Mouse (Mus musculus) thymus, adult 2 months (tissue): Measurements from ENCODE around the gene Sult2b1. TPM values are rescaled to one million over a fixed set of nuclear protein-coding genes. Genes with fewer than 3 reads are reported as not detected.

ENCODE experiments used
- DNase-seq: peaks from one replicate; pipeline ENCODE4 v3.0.0; 2021
- H3K27ac ChIP-seq: fragments of 200-500 bp; 2 replicates; pipeline ENCODE4 v1.5.1; 2012; ENCODE audit warnings: low read length, control low read depth; ENCODE audit not compliant: control insufficient read depth, insufficient read depth
- H3K27me3 ChIP-seq: fragments of 200-500 bp; 2 replicates; pipeline ENCODE4 v1.6.1; 2012; ENCODE audit warnings: mild to moderate bottlenecking, low read length, moderate library complexity, mixed read lengths; ENCODE audit not compliant: control insufficient read depth, insufficient read depth
- H3K36me3 ChIP-seq: fragments of 200-500 bp; 2 replicates; pipeline ENCODE4 v1.6.1; 2012; ENCODE audit warnings: mild to moderate bottlenecking, low read length, moderate library complexity; ENCODE audit not compliant: control insufficient read depth, insufficient read depth
- H3K4me1 ChIP-seq: fragments of 200-500 bp; replicated peaks from 2 replicates; pipeline ENCODE4 v1.6.1; 2012; ENCODE audit warnings: low read length; ENCODE audit not compliant: control insufficient read depth, insufficient read depth
- H3K4me3 ChIP-seq: fragments of 200-500 bp; 2 replicates; pipeline ENCODE4 v1.5.1; 2012; ENCODE audit warnings: mild to moderate bottlenecking, low read length, control low read depth, moderate library complexity; ENCODE audit not compliant: control insufficient read depth, insufficient read depth
- CTCF ChIP-seq: fragments of 200-500 bp; IDR thresholded peaks from 2 replicates; pipeline ENCODE4 v1.5.1; 2012; ENCODE audit warnings: mild to moderate bottlenecking, control low read depth, low read length, moderate library complexity, borderline replicate concordance; ENCODE audit not compliant: control insufficient read depth, poor library complexity, insufficient read depth; ENCODE audit errors: extremely low read depth
- POLR2A ChIP-seq: fragments of 200-500 bp; IDR thresholded peaks from 2 replicates; pipeline ENCODE4 v1.6.1; 2012; ENCODE audit warnings: mild to moderate bottlenecking, low read length, control low read depth, moderate library complexity; ENCODE audit not compliant: control insufficient read depth, poor library complexity, insufficient read depth; ENCODE audit errors: extremely low read depth
- WGBS: fragments of 180-500 bp; shearing (Covaris S2); methylation state at CpG from one replicate; pipeline ENCODE4 v1.1.7; 2018; 5-methylcytosine and 5-hydroxymethylcytosine counted together
- polyA plus RNA-seq: library from polyadenylated mRNA; depleted of rRNA; stranded (reverse); fragments of >200 nt; gene quantifications from 2 replicates; pipeline ENCODE4 v1.2.3, GENCODE M21; 2012

Sult2b1 gene
- polyA plus RNA-seq, 1 experiment, result 3.9 TPM

GRCm38 (mm10) chr7:45699523-45700141 is 84.8 kb downstream of the Sult2b1 start, which contains the start of gene Car11:
Gene Car11, plus strand, starts transcription at chr7:45699843.
- H3K4me1 ChIP-seq, result peaks cover 27% of the 10 kb centered on the region
- WGBS, result 18% methylated on average over 36 of the region's 36 CpGs
- DNase-seq, result no peak

GRCm38 (mm10) chr7:45697894-45698293 is 86.6 kb downstream of the Sult2b1 start:
- WGBS, result 90% methylated on average over 7 of the region's 7 CpGs
- no peaks in the 10 kb centered on the region for H3K36me3 ChIP-seq

More at GRCm38 (mm10) chr7:45699523-45700141, 84.8 kb downstream of the Sult2b1 start, which contains the start of gene Car11:
- Histone ChIP-seq H3K27ac (no peak within 1 kb of the TSS), H3K36me3 (no peaks in the 10 kb centered on the region), H3K27me3 (peaks cover 16% of the 10 kb centered on the region; the same call in 1 of the 2 replicates), H3K4me3 (no peak within 1 kb of the TSS)
- TF ChIP-seq POLR2A, result no peak
- TF ChIP-seq CTCF, result no peak

GRCm38 (mm10) chr7:45695098-45695497 is 89.4 kb downstream of the Sult2b1 start:
- peaks cover 12% of the 10 kb centered on the region for H3K4me1 ChIP-seq
- no peak for DNase-seq
- peaks cover 11% of the 10 kb centered on the region; the same call in 1 of the 2 replicates for H3K27me3 ChIP-seq
- no peak overlapping the region for H3K27ac ChIP-seq
- H3K36me3 ChIP-seq, result no peaks in the 10 kb centered on the region
- 6% methylated on average over 6 of the region's 6 CpGs for WGBS
- TF ChIP-seq POLR2A, result no peak
- no peak for TF ChIP-seq CTCF
- H3K4me3 ChIP-seq, result no peak overlapping the region

More at GRCm38 (mm10) chr7:45697894-45698293, 86.6 kb downstream of the Sult2b1 start:
- no peak for TF ChIP-seq CTCF
- no peak for TF ChIP-seq POLR2A
- no peak overlapping the region for H3K27ac ChIP-seq
- H3K4me1 ChIP-seq, result peaks cover 18% of the 10 kb centered on the region
- H3K27me3 ChIP-seq, result peaks cover 16% of the 10 kb centered on the region; the same call in 1 of the 2 replicates
- H3K4me3 ChIP-seq, result no peak overlapping the region
- DNase-seq, result no peak

- H3K36me3 ChIP-seq, result no peaks in the 10 kb centered on the region
- H3K4me1 ChIP-seq, result peaks cover 6% of the 10 kb centered on the region; the same call in 1 of the 2 replicates
- H3K27ac ChIP-seq, result no peak within 1 kb of the TSS
- 97% methylated on average over 50 of the region's 50 CpGs for WGBS
- no peak for TF ChIP-seq CTCF
- no peak for TF ChIP-seq POLR2A
- no peak for DNase-seq
- H3K4me3 ChIP-seq, result no peak within 1 kb of the TSS
- peaks cover under 1% of the 10 kb centered on the region; the same call in 1 of the 2 replicates for H3K27me3 ChIP-seq
Observed at GRCm38 (mm10) chr7:45693921-45694591, 90.4 kb downstream of the Sult2b1 start, which contains the start of gene Sec1. Gene Sec1, minus strand, starts transcription at chr7:45694402.

- DNase-seq, result no peak
- TF ChIP-seq POLR2A (no peak), CTCF (no peak)
- peaks cover 6% of the 10 kb centered on the region; the same call in 1 of the 2 replicates for H3K4me1 ChIP-seq
- H3K27ac ChIP-seq, result no peak overlapping the region
- 92% methylated on average over 2 of the region's 2 CpGs for WGBS
- H3K36me3 ChIP-seq, result no peaks in the 10 kb centered on the region
- no peak overlapping the region for H3K4me3 ChIP-seq
- H3K27me3 ChIP-seq, result no peaks in the 10 kb centered on the region
Observed at GRCm38 (mm10) chr7:45692364-45692763, 92.1 kb downstream of the Sult2b1 start.

- 92% methylated on average over 11 of the region's 11 CpGs for WGBS
Observed at GRCm38 (mm10) chr7:45689800-45690199, 94.7 kb downstream of the Sult2b1 start.

More at GRCm38 (mm10) chr7:45689800-45690199, 94.7 kb downstream of the Sult2b1 start:
- Histone ChIP-seq H3K4me1 (0 out of 2 replicates have a peak, but pooled peaks cover under 1% of the 10 kb centered on the region), H3K4me3 (no peak overlapping the region), H3K36me3 (no peaks in the 10 kb centered on the region), H3K27me3 (no peaks in the 10 kb centered on the region), H3K27ac (no peak overlapping the region)
- TF ChIP-seq CTCF (no peak), POLR2A (no peak)
- no peak for DNase-seq
